Comparison of ENCODE assay signal across 8 mouse cellular contexts in the genomic region with DNA sequence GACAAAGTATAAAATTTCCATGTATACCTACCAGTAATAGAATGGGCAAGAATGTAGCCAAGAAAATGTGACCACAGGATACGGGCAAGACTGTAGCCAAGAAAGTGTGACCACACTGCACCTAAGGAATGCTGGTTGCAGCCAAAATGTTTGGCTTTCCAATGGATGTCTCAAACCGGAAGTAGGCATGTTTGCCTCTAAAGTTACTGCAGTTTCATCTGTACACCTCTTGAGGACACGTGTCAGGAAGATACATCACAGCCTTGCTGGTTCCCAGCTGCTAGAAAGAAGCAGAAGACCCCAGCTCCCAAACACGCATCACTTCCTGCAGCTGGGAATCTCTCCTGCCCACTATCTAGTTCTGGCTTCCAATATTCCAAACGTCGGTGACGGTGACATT. TPM values are rescaled to one million over a fixed set of nuclear protein-coding genes. Genes with fewer than 3 reads are reported as not detected.
DNase-seq lines count a peak whose midpoint lies in the region; ATAC-seq and TF ChIP-seq lines count a peak whose summit lies in the region.

No protein-coding gene starts in this region.

- H3K9ac ChIP-seq in CH12.LX (ENCODE audit: insufficient read depth, low read depth) = peak overlapping the region; percentile 79
- peak overlapping the region; percentile 74 for H3K9ac ChIP-seq in forebrain, embryonic 14.5 days (ENCODE audit: low read length)
- H3K9ac ChIP-seq in liver, embryonic 11.5 days (ENCODE audit: low read depth, low read length) = peak overlapping the region; percentile 82

- H3K4me2 ChIP-seq in CH12.LX (ENCODE audit: insufficient read depth, low read depth, poor library complexity, severe bottlenecking) = peak overlapping the region; percentile 97
- H3K4me2 ChIP-seq in forebrain, embryonic 14.5 days (ENCODE audit: low read length) = peak overlapping the region; percentile 69
- peak overlapping the region; percentile 81 for H3K4me2 ChIP-seq in liver, embryonic 11.5 days

- peak overlapping the region; percentile 81 for H3K4me3 ChIP-seq in gastrocnemius, adult 2 months
- peak overlapping the region; percentile 53 to 70 (median 67) for H3K4me3 ChIP-seq in CH12.LX (replicated peaks in 1 of 3; ENCODE audit: low read depth in 2 of 3, low read length in 2 of 3, poor library complexity in 1 of 3)
- peak overlapping the region; percentile 49 for H3K4me3 ChIP-seq in forebrain, embryonic 14.5 days (ENCODE audit: low read depth, low read length)
- H3K4me3 ChIP-seq in liver, embryonic 11.5 days (ENCODE audit: low read depth, low read length) = peak overlapping the region; percentile 61

- dilution Hi-C loops in CH12.LX (cut with MboI; ENCODE audit: extremely low pct_ligation_motif_present, extremely low pct_unique_long_range_greater_than_20kb, low sequenced_read_pairs) = no loop called here

- TF ChIP-seq EP300 in CH12.LX (IDR thresholded peaks at IDR 0.05; ENCODE audit: low read length) = no peak

- peak overlapping the region; percentile 87 for H3K27ac ChIP-seq in gastrocnemius, adult 2 months
- no peak overlapping the region for H3K27ac ChIP-seq in CH12.LX (ENCODE audit: insufficient read depth, low read depth)
- H3K27ac ChIP-seq in forebrain, embryonic 14.5 days (ENCODE audit: low read depth, low read length) = no peak overlapping the region
- peak overlapping the region; percentile 82 for H3K27ac ChIP-seq in liver, embryonic 11.5 days (ENCODE audit: low read depth, low read length)

- no peaks in the 10 kb centered on the region for H3K9me3 ChIP-seq in CH12.LX (replicated peaks; ENCODE audit: low read length)
- no peaks in the 10 kb centered on the region for H3K9me3 ChIP-seq in forebrain, embryonic 14.5 days (replicated peaks; ENCODE audit: control insufficient read depth, low read length)
- H3K9me3 ChIP-seq in liver, embryonic 11.5 days (ENCODE audit: control insufficient read depth, low read length) = no peaks in the 10 kb centered on the region

- H3K4me1 ChIP-seq in CH12.LX (ENCODE audit: control insufficient read depth in 1 of 2, insufficient read depth in 2 of 2) = peaks cover 8 to 39% of the 10 kb centered on the region in 2 experiments
- 0 out of 2 replicates have a peak, but pooled peaks cover 5% of the 10 kb centered on the region for H3K4me1 ChIP-seq in forebrain, embryonic 14.5 days (ENCODE audit: control insufficient read depth, insufficient read depth, low read length)
- peaks cover 27% of the 10 kb centered on the region for H3K4me1 ChIP-seq in liver, embryonic 11.5 days (replicated peaks; ENCODE audit: control insufficient read depth, insufficient read depth, low read length)

- DNase-seq in gastrocnemius, adult 2 months = no peak
- no peak for DNase-seq in gastrocnemius, postnatal 10 days
- peak; percentile 54 for DNase-seq in CH12.LX (ENCODE audit: extremely low read depth)
- no peak for DNase-seq in forebrain, embryonic 14.5 days (ENCODE audit: low spot score)
- DNase-seq in liver, embryonic 11.5 days (ENCODE audit: low spot score) = no peak
- DNase-seq in thymus, postnatal 4 days = peak; percentile 28
- DNase-seq in gastrocnemius, postnatal 4 days (ENCODE audit: low spot score in 2 of 2) = no peak
- no peak for DNase-seq in urinary bladder, postnatal 25 days (ENCODE audit: low spot score)

- intact Hi-C loops in gastrocnemius, adult 2 months (cut with DNase I) = no loop called here

- no peaks in the 10 kb centered on the region for H3K27me3 ChIP-seq in CH12.LX (replicated peaks)
- H3K27me3 ChIP-seq in forebrain, embryonic 14.5 days (replicated peaks; ENCODE audit: control insufficient read depth, insufficient read depth, low read length) = no peaks in the 10 kb centered on the region
- H3K27me3 ChIP-seq in liver, embryonic 11.5 days (replicated peaks; ENCODE audit: control insufficient read depth, insufficient read depth, low read length) = no peaks in the 10 kb centered on the region

- no peak for ATAC-seq in forebrain, embryonic 14.5 days
- ATAC-seq in liver, embryonic 11.5 days (replicated peaks; ENCODE audit: low FRiP score) = no peak

- 60% methylated on average over 7 of the region's 7 CpGs for WGBS in forebrain, embryonic 14.5 days
- 43% methylated on average over 7 of the region's 7 CpGs for WGBS in liver, embryonic 11.5 days

- H3K36me3 ChIP-seq in CH12.LX (replicated peaks in 1 of 2; ENCODE audit: control insufficient read depth in 1 of 2, insufficient read depth in 1 of 2, low read length in 1 of 2) = peaks cover 3 to 41% of the 10 kb centered on the region in 2 experiments
- H3K36me3 ChIP-seq in forebrain, embryonic 14.5 days (ENCODE audit: control insufficient read depth, insufficient read depth, low read length) = peaks cover 30% of the 10 kb centered on the region
- no peaks in the 10 kb centered on the region; the same call in 1 of the 2 replicates for H3K36me3 ChIP-seq in liver, embryonic 11.5 days (ENCODE audit: control insufficient read depth, insufficient read depth, low read length)

- in situ Hi-C loops in CH12.LX (cut with MboI; ENCODE audit: low pct_ligation_motif_present, low pct_unique_long_range_greater_than_20kb, low sequenced_read_pairs) = no loop called here

- no peak for TF ChIP-seq POLR2A in CH12.LX (IDR thresholded peaks at IDR 0.05; ENCODE audit: low read depth, low read length)

- TF ChIP-seq RAD21 in CH12.LX (IDR thresholded peaks at IDR 0.05; ENCODE audit: low read depth, low read length) = no peak

- no peaks in the 10 kb centered on the region for H3K79me2 ChIP-seq in CH12.LX (replicated peaks; ENCODE audit: control insufficient read depth, extremely low read depth, insufficient read depth, poor library complexity, severe bottlenecking)

- TF ChIP-seq CTCF in gastrocnemius, adult 2 months (IDR thresholded peaks at IDR 0.05) = no peak
- no peak for TF ChIP-seq CTCF in CH12.LX (conservative IDR thresholded peaks at IDR 0.05 in 1 of 2, IDR thresholded peaks at IDR 0.05 in 1 of 2; ENCODE audit: low read depth in 2 of 2, low read length in 2 of 2)

TF ChIP-seq in CH12.LX, 34 proteins besides CTCF, POLR2A, EP300 and RAD21:
- TF ChIP-seq MYC (IDR thresholded peaks at IDR 0.05; ENCODE audit: low read depth, low read length) (peak; percentile 95), MXI1 (IDR thresholded peaks at IDR 0.05; ENCODE audit: low read depth, low read length) (peak; percentile 53; the same call in 1 of the 2 replicates), ELF1 (IDR thresholded peaks at IDR 0.05; ENCODE audit: low read depth, low read length) (peak; percentile 75), SIN3A (IDR thresholded peaks at IDR 0.05; ENCODE audit: low read length) (peak; percentile 7; the same call in 1 of the 2 replicates), MAX (IDR thresholded peaks at IDR 0.05; ENCODE audit: low read length) (peak; percentile 90), GABPA (IDR thresholded peaks at IDR 0.05; ENCODE audit: insufficient replicate concordance, low read depth, low read length) (no peak), USF2 (conservative IDR thresholded peaks at IDR 0.05; ENCODE audit: low read depth, low read length) (no peak; the same call in 1 of the 2 replicates)

RNA-seq across cellular contexts. Expression of gene Ppcdc, which starts 0.8 kb away (rescaled TPM):
- total RNA-seq in gastrocnemius, adult 2 months (2021) = 1 to 10 TPM; 7.8 to 8.1 TPM
- total RNA-seq in gastrocnemius, postnatal 10 days (2021) = 1 to 10 TPM; 7.7 to 8.8 TPM
- total RNA-seq in CH12.LX (2012; rRNA removed) (39.6 and 50.3 TPM in 2 replicates), CH12.LX (2014; rRNA removed) (44.1 and 44.9 TPM in 2 replicates)
- 36.2 and 38.8 TPM in 2 replicates for polyA plus RNA-seq in CH12.LX (2012; ENCODE audit: insufficient read length, low read depth)
- polyA plus RNA-seq in forebrain, embryonic 14.5 days (2014; fragmentation: Nextera tagmentation; extraction: Ambion mirVana) = 19.2 and 21.0 TPM in 2 replicates
- 19.9 and 22.0 TPM in 2 replicates for polyA plus RNA-seq in liver, embryonic 11.5 days (2014; fragmentation: Nextera tagmentation; extraction: Ambion mirVana)
- 10 to 100 TPM in 1 of 2 experiments, 1 to 10 TPM in 1; 8.3 to 11.7 TPM for total RNA-seq in gastrocnemius, postnatal 4 days (2021)

RNA-seq across cellular contexts. Expression of gene Scamp5, which starts 28.8 kb away (rescaled TPM):
- under 1 TPM; 0.82 to 0.95 TPM for total RNA-seq in gastrocnemius, adult 2 months (2021)
- 1 to 10 TPM; 6.8 to 8.3 TPM for total RNA-seq in gastrocnemius, postnatal 10 days (2021)
- 2.1 and 2.7 TPM in 2 replicates for total RNA-seq in CH12.LX (2012; rRNA removed)
- total RNA-seq in CH12.LX (2014; rRNA removed) = 0.34 and 0.54 TPM in 2 replicates
- 0.48 and 0.99 TPM in 2 replicates for polyA plus RNA-seq in CH12.LX (2012; ENCODE audit: insufficient read length, low read depth)
- polyA plus RNA-seq in forebrain, embryonic 14.5 days (2014; fragmentation: Nextera tagmentation; extraction: Ambion mirVana) = 73.9 and 91.1 TPM in 2 replicates
- 9.7 and 12.8 TPM in 2 replicates for polyA plus RNA-seq in liver, embryonic 11.5 days (2014; fragmentation: Nextera tagmentation; extraction: Ambion mirVana)
- 10 to 100 TPM; 13.3 to 14.5 TPM for total RNA-seq in gastrocnemius, postnatal 4 days (2021)

Comparison
In these comparisons a context has a peak if more than half of its experiments do, and no peak if none do; other contexts are left out.
1. DNase-seq: peak in CH12.LX (single experiment) and thymus, postnatal 4 days (single experiment); none in gastrocnemius, adult 2 months (single experiment), gastrocnemius, postnatal 10 days (single experiment), forebrain, embryonic 14.5 days (single experiment), liver, embryonic 11.5 days (single experiment), gastrocnemius, postnatal 4 days (0 of 2) and urinary bladder, postnatal 25 days (single experiment).
2. H3K27ac ChIP-seq: peak in gastrocnemius, adult 2 months (single experiment) and liver, embryonic 11.5 days (single experiment); none in CH12.LX (single experiment) and forebrain, embryonic 14.5 days (single experiment).
3. Peak in every context shown above with its lines, with median percentiles within 50 percentile points of each other: H3K4me3 ChIP-seq, H3K4me2 ChIP-seq and H3K9ac ChIP-seq.